ENCODE assay signal across 10 mouse cellular contexts in genomic region chr2:156877726-156878125, GRCm38 (mm10). TPM values are rescaled to one million over a fixed set of nuclear protein-coding genes. Genes with fewer than 3 reads are reported as not detected.
DNase-seq lines count a peak whose midpoint lies in the region; ATAC-seq lines count a peak whose summit lies in the region.
"Had no signal": no experiment of that assay in that cellular context is flagged by ENCODE, and none has a peak within 500 bp of the region (broad histone marks: within the 10 kb centered on the region; RNA-seq: fewer than 3 reads in every experiment).

No protein-coding gene starts in this region.

- peak; percentile 63 for DNase-seq in cerebellum, adult 9-11 months
- DNase-seq in cerebellum, postnatal 4 days (ENCODE audit: low spot score in 2 of 2), result no peak
- DNase-seq in spleen, postnatal 36 days (ENCODE audit: low spot score in 2 of 2), result peak; percentile 63 to 69
- DNase-seq in right cerebral cortex, adult 18-20 months, result no peak
- DNase-seq in layer of hippocampus, postnatal 10 days (ENCODE audit: low spot score in 2 of 2), result no peak
- DNase-seq: right cerebral cortex, postnatal 4 days had no signal

- H3K9me3 ChIP-seq in lung, embryonic 16.5 days (ENCODE audit: control insufficient read depth, low read length), result no peaks in the 10 kb centered on the region
- H3K9me3 ChIP-seq: limb, embryonic 13.5 days had no signal

- no peak overlapping the region for H3K27ac ChIP-seq in lung, embryonic 16.5 days (ENCODE audit: low read length)
- H3K27ac ChIP-seq: limb, embryonic 13.5 days had no signal

- peak; percentile 89 for ATAC-seq in CD4-positive, CD25-positive, alpha-beta regulatory T cell, adult 4 months
- ATAC-seq in lung, embryonic 16.5 days (ENCODE audit: low read depth), result peak; percentile 54
- no peak for ATAC-seq in erythroid progenitor cell, adult 5-6 weeks (replicated peaks; ENCODE audit: low FRiP score, poor library complexity, severe bottlenecking)

- H3K4me2 ChIP-seq in lung, embryonic 16.5 days (ENCODE audit: low read depth, low read length), result no peak overlapping the region
- H3K4me2 ChIP-seq: limb, embryonic 13.5 days had no signal

- WGBS in lung, embryonic 16.5 days, result 30% methylated on average over 9 of the region's 9 CpGs

- no peak overlapping the region for H3K9ac ChIP-seq in lung, embryonic 16.5 days (ENCODE audit: low read length)
- H3K9ac ChIP-seq: limb, embryonic 13.5 days had no signal

- peaks cover 21% of the 10 kb centered on the region for H3K4me1 ChIP-seq in lung, embryonic 16.5 days (replicated peaks; ENCODE audit: control insufficient read depth, insufficient read depth, low read length)

- H3K4me3 ChIP-seq in lung, embryonic 16.5 days (ENCODE audit: low read length), result no peak overlapping the region
- H3K4me3 ChIP-seq: limb, embryonic 13.5 days had no signal

- no peaks in the 10 kb centered on the region for H3K27me3 ChIP-seq in lung, embryonic 16.5 days (ENCODE audit: control insufficient read depth, insufficient read depth, low read depth, low read length)
- H3K27me3 ChIP-seq: limb, embryonic 13.5 days had no signal

- H3K36me3 ChIP-seq in lung, embryonic 16.5 days (ENCODE audit: control insufficient read depth, insufficient read depth, low read length), result peaks cover 13% of the 10 kb centered on the region

RNA-seq across cellular contexts. Expression of gene Sla2, which starts 9.3 kb away (rescaled TPM):
- polyA plus RNA-seq in CD4-positive, CD25-positive, alpha-beta regulatory T cell, adult 4 months (2017; shearing (Covaris generic)), result 10 to 100 TPM; 68.5 to 86.7 TPM
- polyA plus RNA-seq in lung, embryonic 16.5 days (2015; fragmentation: Nextera tagmentation; extraction: Ambion mirVana), result 0.63 and 2.0 TPM in 2 replicates
- total RNA-seq in layer of hippocampus, postnatal 10 days (2021), result under 1 TPM; 0.23 to 0.25 TPM
- 0.72 TPM in 1 of 2 replicates, not detected in the other for total RNA-seq in erythroid progenitor cell, adult 5-6 weeks (2015; ENCODE audit: low replicate concordance)
- total RNA-seq in erythroid progenitor cell, adult 5-6 weeks (2017; ENCODE audit: low replicate concordance), result 0.26 and 0.68 TPM in 2 replicates

RNA-seq across cellular contexts. Expression of gene Rab5if, which starts 14.8 kb away (rescaled TPM):
- polyA plus RNA-seq in CD4-positive, CD25-positive, alpha-beta regulatory T cell, adult 4 months (2017; shearing (Covaris generic)), result 1 to 10 TPM; 5.1 to 5.4 TPM
- polyA plus RNA-seq in lung, embryonic 16.5 days (2015; fragmentation: Nextera tagmentation; extraction: Ambion mirVana), result 164 and 170 TPM in 2 replicates
- 100 to 1,000 TPM; 117 to 127 TPM for total RNA-seq in layer of hippocampus, postnatal 10 days (2021)
- 62.7 and 85.9 TPM in 2 replicates for total RNA-seq in erythroid progenitor cell, adult 5-6 weeks (2015; ENCODE audit: low replicate concordance)
- 28.8 and 48.1 TPM in 2 replicates for total RNA-seq in erythroid progenitor cell, adult 5-6 weeks (2017; ENCODE audit: low replicate concordance)

RNA-seq across cellular contexts. Expression of gene 4930518I15Rik, which starts 20.0 kb away (rescaled TPM):
- 10 to 100 TPM; 25.0 to 27.3 TPM for polyA plus RNA-seq in CD4-positive, CD25-positive, alpha-beta regulatory T cell, adult 4 months (2017; shearing (Covaris generic))
- 7.6 and 9.2 TPM in 2 replicates for polyA plus RNA-seq in lung, embryonic 16.5 days (2015; fragmentation: Nextera tagmentation; extraction: Ambion mirVana)
- 1 to 10 TPM; 3.6 to 3.8 TPM for total RNA-seq in layer of hippocampus, postnatal 10 days (2021)
- 3.2 TPM in 1 of 2 replicates, not detected in the other for total RNA-seq in erythroid progenitor cell, adult 5-6 weeks (2015; ENCODE audit: low replicate concordance)
- total RNA-seq in erythroid progenitor cell, adult 5-6 weeks (2017; ENCODE audit: low replicate concordance), result 3.9 and 4.0 TPM in 2 replicates

RNA-seq across cellular contexts. Expression of gene Tgif2, which starts 37.9 kb away (rescaled TPM):
- polyA plus RNA-seq in CD4-positive, CD25-positive, alpha-beta regulatory T cell, adult 4 months (2017; shearing (Covaris generic)), result 10 to 100 TPM; 10.4 to 14.6 TPM
- polyA plus RNA-seq in lung, embryonic 16.5 days (2015; fragmentation: Nextera tagmentation; extraction: Ambion mirVana), result 43.9 and 47.7 TPM in 2 replicates
- total RNA-seq in layer of hippocampus, postnatal 10 days (2021), result 1 to 10 TPM; 5.0 to 5.6 TPM
- total RNA-seq in erythroid progenitor cell, adult 5-6 weeks (2015; ENCODE audit: low replicate concordance), result 2.2 and 3.8 TPM in 2 replicates
- total RNA-seq in erythroid progenitor cell, adult 5-6 weeks (2017; ENCODE audit: low replicate concordance), result 1.9 and 18.2 TPM in 2 replicates

Comparison
In these comparisons a context has a peak if more than half of its experiments do, and no peak if none do; other contexts are left out.
1. DNase-seq: peak in cerebellum, adult 9-11 months (single experiment) and spleen, postnatal 36 days (2 of 2); none in cerebellum, postnatal 4 days (0 of 2), right cerebral cortex, adult 18-20 months (single experiment) and layer of hippocampus, postnatal 10 days (0 of 2).